Mouse (Mus musculus) myocyte (in vitro differentiated cells): ENCODE data around the gene Trpm3. TPM values are rescaled to one million over a fixed set of nuclear protein-coding genes. Genes with fewer than 3 reads are reported as not detected.

Experiments used
- H3K27me3 ChIP-seq: one replicate; pipeline ENCODE4 v1.6.1; 2011; ENCODE audit not compliant: control insufficient read depth, insufficient read depth, insufficient read length
- H3K36me3 ChIP-seq: one replicate; pipeline ENCODE4 v1.6.1; 2011; ENCODE audit not compliant: control insufficient read depth, insufficient read depth
- H3K4me2 ChIP-seq: one replicate; pipeline ENCODE4 v1.6.1; 2011; ENCODE audit warnings: low read depth, control low read depth
- H3K4me3 ChIP-seq: one replicate; pipeline ENCODE4 v1.5.1; 2011; ENCODE audit warnings: mild to moderate bottlenecking, control low read depth, moderate library complexity
- H3K79me2 ChIP-seq: one replicate; pipeline ENCODE4 v1.6.1; 2011; ENCODE audit not compliant: control insufficient read depth, insufficient read depth
- H3ac ChIP-seq: one replicate; pipeline ENCODE4 v1.6.1; 2011; ENCODE audit not compliant: control insufficient read depth, insufficient read length
- CEBPB ChIP-seq: IDR thresholded peaks from 2 replicates; pipeline ENCODE4 v1.6.1; 2011; ENCODE audit warnings: mild to moderate bottlenecking, moderate library complexity; ENCODE audit not compliant: poor library complexity, insufficient read depth, severe bottlenecking
- E2F4 ChIP-seq: IDR thresholded peaks from one replicate; pipeline ENCODE4 v1.6.1; 2011; ENCODE audit warnings: mild to moderate bottlenecking, control low read depth, moderate library complexity; ENCODE audit not compliant: insufficient read depth
- MAX ChIP-seq: IDR thresholded peaks from one replicate; pipeline ENCODE4 v1.6.1; 2011; ENCODE audit warnings: low read depth, mild to moderate bottlenecking, control low read depth
- MYOD1 ChIP-seq, 3 experiments: IDR thresholded peaks; one replicate each; pipeline ENCODE4 v1.6.1; 2011; ENCODE audit warnings: control low read depth in 2 of 3, low read depth in 2 of 3, mild to moderate bottlenecking in 2 of 3, moderate library complexity in 1 of 3; ENCODE audit not compliant: insufficient read length in 2 of 3, control insufficient read depth in 1 of 3
- MYOG ChIP-seq, 3 experiments: IDR thresholded peaks; one replicate each; pipeline ENCODE4 v1.6.1; 2011; ENCODE audit warnings: control low read depth in 2 of 3, low read depth in 2 of 3, mild to moderate bottlenecking in 2 of 3; ENCODE audit not compliant: insufficient read length in 2 of 3, control insufficient read depth in 1 of 3, insufficient read depth in 1 of 3
- POLR2A ChIP-seq: IDR thresholded peaks from one replicate; pipeline ENCODE4 v1.6.1; 2011; ENCODE audit warnings: low read depth, mild to moderate bottlenecking, control low read depth, moderate library complexity; ENCODE audit not compliant: insufficient read length
- POLR2AphosphoS2 ChIP-seq: IDR thresholded peaks from one replicate; pipeline ENCODE4 v1.6.1; 2011; ENCODE audit warnings: low read depth, control low read depth; ENCODE audit not compliant: insufficient read length
- REST ChIP-seq: IDR thresholded peaks from one replicate; pipeline ENCODE4 v1.6.1; 2011; ENCODE audit warnings: mild to moderate bottlenecking, control low read depth, moderate library complexity; ENCODE audit not compliant: insufficient read depth, insufficient read length
- SRF ChIP-seq: IDR thresholded peaks from one replicate; pipeline ENCODE4 v1.6.1; 2011; ENCODE audit warnings: low read depth; ENCODE audit not compliant: control insufficient read depth, insufficient read length
- TCF12 ChIP-seq: IDR thresholded peaks from one replicate; pipeline ENCODE4 v1.6.1; 2011; ENCODE audit warnings: mild to moderate bottlenecking, control low read depth; ENCODE audit not compliant: poor library complexity, insufficient read depth, severe bottlenecking
- TCF3 ChIP-seq: IDR thresholded peaks from one replicate; pipeline ENCODE4 v1.6.1; 2011; ENCODE audit warnings: low read depth, control low read depth; ENCODE audit not compliant: insufficient read length
- USF1 ChIP-seq: IDR thresholded peaks from one replicate; pipeline ENCODE4 v1.6.1; 2011; ENCODE audit warnings: low read depth, mild to moderate bottlenecking, control low read depth, moderate library complexity
- polyA plus RNA-seq: library from polyadenylated mRNA; unstranded; fragments of >200 nt; fragmentation: generic; extraction: Trizol; gene quantifications from one replicate; pipeline ENCODE4 v1.2.1, GENCODE M21; 2012; ENCODE audit warnings: missing spikeins

Gene Trpm3
- polyA plus RNA-seq, 1 experiment, result 0.05 TPM

DNA sequence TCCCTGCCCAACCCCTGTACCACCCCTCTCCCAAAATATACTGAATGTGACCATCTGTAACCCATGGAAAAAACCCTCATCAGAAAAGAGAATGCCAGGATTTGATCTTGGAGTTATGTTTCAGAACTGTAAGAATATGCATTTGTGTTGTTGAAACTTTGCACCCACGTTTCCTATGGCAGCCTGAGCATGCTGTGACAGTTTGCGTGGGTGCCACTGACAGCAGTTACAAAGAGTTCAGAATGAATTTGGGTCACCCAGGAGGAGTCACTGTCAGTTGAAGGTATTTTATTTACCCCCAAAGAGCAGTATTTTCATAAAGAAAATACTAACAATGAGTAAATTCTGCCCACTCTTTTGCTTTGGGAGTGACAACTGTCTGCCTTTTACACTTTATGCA lies 434.0 kb downstream of the Trpm3 start:
- Histone ChIP-seq H3ac (no peak overlapping the region), H3K4me3 (no peak overlapping the region), H3K27me3 (no peaks in the 10 kb centered on the region), H3K79me2 (no peaks in the 10 kb centered on the region), H3K4me2 (no peak overlapping the region), H3K36me3 (no peaks in the 10 kb centered on the region)
- TF ChIP-seq USF1, result no peak
- TF ChIP-seq REST, result no peak
- no peak for TF ChIP-seq POLR2A
- no peak for TF ChIP-seq TCF12
- TF ChIP-seq MAX, result no peak
- TF ChIP-seq SRF, result no peak
- TF ChIP-seq E2F4, result no peak

- no peak for TF ChIP-seq USF1
- TF ChIP-seq MYOD1 (IDR thresholded peaks at IDR 0.05; ENCODE audit: control insufficient read depth in 1 of 3, insufficient read length in 2 of 3, low read depth in 2 of 3), result no peak
- no peak for TF ChIP-seq MAX
- TF ChIP-seq E2F4, result no peak
- no peak for TF ChIP-seq REST
- no peak for TF ChIP-seq TCF12
- TF ChIP-seq POLR2A, result no peak
- TF ChIP-seq SRF, result no peak
- TF ChIP-seq CEBPB, result no peak
- TF ChIP-seq POLR2AphosphoS2, result no peak
- H3K4me2 ChIP-seq, result no peak overlapping the region
- H3K4me3 ChIP-seq, result no peak overlapping the region
- H3K36me3 ChIP-seq, result no peaks in the 10 kb centered on the region
- no peaks in the 10 kb centered on the region for H3K27me3 ChIP-seq
- H3K79me2 ChIP-seq, result no peaks in the 10 kb centered on the region
- H3ac ChIP-seq, result no peak overlapping the region
Measured at GRCm38 (mm10) chr19:22582120-22582745, 443.4 kb downstream of the Trpm3 start.

DNA sequence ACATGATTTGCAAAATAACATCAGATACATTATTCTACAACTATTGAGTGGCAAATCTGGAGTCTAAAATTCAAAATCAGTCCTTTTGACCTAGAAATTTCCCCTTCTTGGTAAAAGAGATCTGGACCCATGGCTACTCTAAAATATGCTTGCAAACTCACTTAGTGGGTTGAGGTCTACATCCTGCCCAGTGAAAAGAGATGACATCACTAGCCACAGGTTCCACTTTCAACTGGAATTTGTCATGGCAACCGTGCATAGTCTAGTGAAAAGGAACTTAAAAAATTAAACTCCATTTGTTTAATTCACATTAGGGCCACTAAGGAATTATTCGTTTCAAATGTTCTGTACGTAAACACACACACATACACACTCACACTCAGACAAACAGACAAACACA lies 455.6 kb downstream of the Trpm3 start:
- H3K27me3 ChIP-seq, result no peaks in the 10 kb centered on the region
- no peak for TF ChIP-seq POLR2AphosphoS2
- no peak for TF ChIP-seq REST
- TF ChIP-seq SRF, result no peak
- no peak for TF ChIP-seq MYOG (IDR thresholded peaks at IDR 0.05; ENCODE audit: control insufficient read depth in 1 of 3, insufficient read depth in 1 of 3, insufficient read length in 2 of 3, low read depth in 2 of 3)
- TF ChIP-seq POLR2A, result no peak
- no peak for TF ChIP-seq E2F4
- no peak for TF ChIP-seq TCF3
- TF ChIP-seq TCF12, result no peak
- TF ChIP-seq MYOD1 (IDR thresholded peaks at IDR 0.05; ENCODE audit: control insufficient read depth in 1 of 3, insufficient read length in 2 of 3, low read depth in 2 of 3), result no peak
- TF ChIP-seq USF1, result no peak
- TF ChIP-seq MAX, result no peak
- TF ChIP-seq CEBPB, result no peak
- H3K4me3 ChIP-seq, result no peak overlapping the region
- no peaks in the 10 kb centered on the region for H3K36me3 ChIP-seq
- no peak overlapping the region for H3ac ChIP-seq
- H3K79me2 ChIP-seq, result no peaks in the 10 kb centered on the region
- no peak overlapping the region for H3K4me2 ChIP-seq

- no peak overlapping the region for H3K4me2 ChIP-seq
- no peaks in the 10 kb centered on the region for H3K79me2 ChIP-seq
- H3ac ChIP-seq, result no peak overlapping the region
- TF ChIP-seq TCF3 (no peak), MAX (no peak), POLR2AphosphoS2 (no peak), E2F4 (no peak), MYOD1 (IDR thresholded peaks at IDR 0.05; ENCODE audit: control insufficient read depth in 1 of 3, insufficient read length in 2 of 3, low read depth in 2 of 3) (no peak), MYOG (IDR thresholded peaks at IDR 0.05; ENCODE audit: control insufficient read depth in 1 of 3, insufficient read depth in 1 of 3, insufficient read length in 2 of 3, low read depth in 2 of 3) (no peak), POLR2A (no peak), CEBPB (no peak), SRF (no peak), TCF12 (no peak), USF1 (no peak), REST (no peak)
- no peaks in the 10 kb centered on the region for H3K36me3 ChIP-seq
- no peaks in the 10 kb centered on the region for H3K27me3 ChIP-seq
- H3K4me3 ChIP-seq, result no peak overlapping the region
Measured at GRCm38 (mm10) chr19:22595246-22595645, 456.4 kb downstream of the Trpm3 start.

GRCm38 (mm10) chr19:22596715-22597114 lies 457.9 kb downstream of the Trpm3 start:
- no peak overlapping the region for H3ac ChIP-seq
- H3K36me3 ChIP-seq, result no peaks in the 10 kb centered on the region
- no peak overlapping the region for H3K4me2 ChIP-seq
- no peak overlapping the region for H3K4me3 ChIP-seq
- H3K27me3 ChIP-seq, result no peaks in the 10 kb centered on the region
- TF ChIP-seq MYOD1 (IDR thresholded peaks at IDR 0.05; ENCODE audit: control insufficient read depth in 1 of 3, insufficient read length in 2 of 3, low read depth in 2 of 3) (peak in 2 of 3 experiments; percentile 71 to 80), MAX (no peak), POLR2A (no peak)
- H3K79me2 ChIP-seq, result no peaks in the 10 kb centered on the region
